Mouse (Mus musculus) layer of hippocampus, postnatal 10 days (tissue): Measurements from ENCODE around the gene Slc39a7. TPM values are rescaled to one million over a fixed set of nuclear protein-coding genes. Genes with fewer than 3 reads are reported as not detected.
"Not testable (repeated sequence)": the region's sequence is repeated elsewhere in the genome, so short reads cannot be mapped to it uniquely, and the experiment has no call there.

ENCODE experiments used
- DNase-seq, 2 experiments: peaks; one replicate each; pipeline ENCODE4 v3.0.0; 2021; ENCODE audit warnings: low spot score in 2 of 2
- microRNA-seq, 2 experiments: library from miRNA; unstranded; fragments of <30 nt; microRNA quantifications; one replicate each; pipeline ENCODE4 v1.2.0; 2021
- total RNA-seq, 2 experiments: library from RNA; stranded (reverse); gene quantifications; 2 replicates each; pipeline ENCODE4 v1.2.3; 2021

The Slc39a7 gene
- total RNA-seq, 2 experiments from 2014 or later, result 82.8 to 108 TPM

DNA sequence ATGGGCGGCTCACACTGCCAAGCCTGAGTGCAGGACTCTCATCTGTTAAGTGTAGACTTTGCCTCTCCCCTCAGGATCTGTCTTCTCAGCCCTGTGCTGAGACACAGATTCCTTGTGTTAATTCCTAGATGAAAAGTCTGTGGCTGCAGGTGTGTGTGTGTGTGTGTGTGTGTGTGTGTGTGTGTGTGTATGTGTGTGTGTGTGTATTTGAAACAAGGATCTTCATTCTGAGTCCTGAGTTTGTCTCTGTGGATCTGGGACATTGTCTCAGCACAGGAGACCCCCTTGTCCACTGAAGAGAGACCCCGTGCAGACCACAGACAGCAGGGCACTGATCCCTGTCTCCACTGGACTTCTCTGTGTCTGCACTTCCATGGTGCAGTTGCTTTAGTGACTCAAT, 30.7 kb downstream of the Slc39a7 start:
- not testable (repeated sequence) for DNase-seq

GRCm38 (mm10) chr17:34000150-34000537, 31.3 kb downstream of the Slc39a7 start, which contains the start of gene H2-K1:
Gene H2-K1 (minus strand): TSS chr17:34000347.
- peak; percentile 71 to 73 for DNase-seq

DNA sequence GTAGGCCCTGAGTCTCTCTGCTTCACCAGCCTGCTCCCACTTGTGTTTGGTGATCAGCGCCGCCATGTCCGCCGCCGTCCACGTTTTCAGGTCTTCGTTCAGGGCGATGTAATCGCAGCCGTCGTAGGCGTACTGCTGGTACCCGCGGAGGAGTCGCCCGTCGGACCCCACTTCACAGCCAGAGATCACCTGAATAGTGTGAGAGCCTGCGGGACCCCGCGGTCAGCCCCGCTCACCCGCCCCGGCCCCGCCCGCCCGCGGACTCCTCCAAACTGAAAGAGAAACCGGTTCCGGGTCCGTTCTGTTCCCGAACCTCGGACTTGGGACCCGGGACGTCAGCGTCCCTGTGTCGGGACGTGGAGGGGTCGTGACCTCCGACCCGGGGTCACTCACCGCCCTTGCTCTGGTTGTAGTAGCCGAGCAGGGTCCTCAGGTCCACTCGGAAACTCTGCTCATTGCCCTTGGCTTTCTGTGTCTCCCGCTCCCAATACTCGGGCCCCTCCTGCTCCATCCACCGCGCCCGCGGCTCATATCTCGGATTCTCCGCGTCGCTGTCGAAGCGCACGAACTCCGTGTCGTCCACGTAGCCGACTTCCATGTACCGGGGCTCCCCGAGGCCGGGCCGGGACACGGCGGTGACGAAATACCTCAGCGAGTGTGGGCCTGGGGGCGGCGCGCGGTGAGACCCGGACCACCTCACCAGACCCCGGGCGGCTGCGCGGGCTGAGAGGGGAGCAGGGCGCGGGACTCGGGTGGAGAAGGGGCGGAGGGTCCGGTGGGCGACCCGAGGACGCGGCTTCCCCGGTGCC, 31.9 kb downstream of the Slc39a7 start:
- DNase-seq, result no peak

DNA sequence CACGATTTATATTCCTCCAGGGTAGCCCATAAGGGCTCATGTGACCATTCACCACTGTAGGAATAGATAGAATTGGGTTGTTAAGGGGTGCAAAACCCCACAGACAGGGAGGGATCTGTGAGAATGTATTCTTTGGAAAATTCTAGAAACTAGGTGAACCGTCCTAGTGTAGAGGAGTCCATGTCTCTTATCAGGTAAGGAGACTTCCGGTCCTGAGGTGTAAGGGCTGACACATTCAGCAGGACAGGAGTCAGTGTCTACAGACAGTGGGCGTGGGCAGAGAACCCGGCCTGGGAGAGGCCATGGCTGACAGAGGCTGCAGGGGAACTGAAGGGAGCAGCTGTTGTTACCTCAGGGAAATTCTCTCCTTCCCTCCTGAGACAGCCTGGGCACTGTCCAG, 32.8 kb downstream of the Slc39a7 start:
- not testable (repeated sequence) for DNase-seq

GRCm38 (mm10) chr17:33997025-33997424, 34.5 kb downstream of the Slc39a7 start:
- DNase-seq, result not testable (repeated sequence)

DNA sequence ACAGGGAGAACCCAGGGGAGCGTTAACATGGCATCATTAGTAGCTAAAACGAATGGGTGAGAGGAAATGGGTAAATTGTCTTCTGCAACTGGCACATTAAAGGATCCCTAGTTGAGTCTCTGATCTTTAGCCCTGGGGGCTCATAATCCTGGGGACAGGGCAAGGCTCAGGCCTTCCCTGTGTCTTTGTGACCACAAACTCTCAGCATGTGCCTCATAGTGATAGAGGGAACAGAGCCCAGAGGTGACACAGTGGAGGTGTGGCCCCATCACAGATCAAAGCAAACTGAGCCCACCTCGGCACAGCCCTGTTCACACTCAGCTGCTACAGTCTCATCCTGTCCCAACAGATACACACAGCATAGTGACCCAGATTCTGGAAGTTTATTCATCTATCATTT, 35.8 kb downstream of the Slc39a7 start:
- DNase-seq, result no peak

DNA sequence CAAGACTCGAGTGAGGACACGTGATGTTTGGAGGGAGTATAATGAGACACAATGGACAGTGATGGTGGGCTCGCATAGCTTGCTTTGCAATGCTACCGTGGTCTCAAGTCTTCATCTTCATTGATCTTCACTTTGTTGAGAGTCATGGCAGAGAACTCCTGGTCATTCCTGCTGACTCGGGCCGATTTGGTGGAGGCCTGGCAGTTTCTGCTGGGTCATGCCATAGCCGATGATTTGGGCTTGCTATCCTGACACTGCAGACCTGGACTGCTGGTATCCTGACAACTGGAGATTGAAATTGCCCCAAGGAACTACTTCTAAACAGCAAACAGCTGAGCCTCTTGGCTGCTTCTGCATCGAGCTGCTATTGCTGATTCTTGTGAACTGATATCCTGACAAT, 36.5 kb downstream of the Slc39a7 start:
- DNase-seq, result no peak

DNA sequence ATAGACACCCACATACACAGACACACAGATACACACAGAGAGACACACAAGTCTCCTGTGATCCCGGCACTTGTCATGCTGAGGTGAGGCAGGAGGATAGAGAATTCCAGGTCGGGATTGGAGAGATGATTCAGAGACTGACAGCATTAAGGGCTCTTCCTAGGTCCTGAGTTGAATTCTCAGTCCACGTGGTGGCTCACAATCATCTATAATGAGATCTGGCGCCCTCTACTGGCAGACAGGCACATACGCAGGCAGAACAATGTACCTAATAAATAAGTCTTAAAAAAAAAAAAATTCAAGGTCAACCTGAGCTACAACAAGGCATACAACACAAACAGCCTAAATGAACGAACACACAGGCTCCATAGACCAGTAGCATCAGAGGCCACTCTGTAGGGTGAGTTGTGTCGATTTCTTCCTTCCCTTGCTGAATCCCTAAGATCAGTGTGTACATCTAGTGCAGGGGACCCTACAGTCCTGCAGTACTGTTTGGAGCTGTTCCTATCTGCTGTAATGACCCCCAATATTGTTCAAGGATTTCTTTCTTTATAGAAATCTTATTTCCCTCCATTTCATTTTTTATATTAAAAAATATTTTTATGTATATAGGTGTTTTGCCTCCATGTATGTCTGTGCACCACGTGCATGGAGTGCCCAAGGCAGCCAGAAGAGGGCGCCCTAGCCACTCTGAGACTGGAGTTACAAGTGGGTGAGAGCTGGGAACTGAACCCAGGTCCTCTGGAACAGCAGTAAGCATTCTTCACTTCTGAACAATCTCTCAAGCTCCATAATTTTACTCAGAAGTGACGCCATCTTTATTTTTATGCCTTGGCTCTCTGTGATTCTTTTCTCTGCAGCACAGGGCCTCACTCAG, 39.5 kb downstream of the Slc39a7 start:
- peak; percentile 65 to 68 for DNase-seq

DNA sequence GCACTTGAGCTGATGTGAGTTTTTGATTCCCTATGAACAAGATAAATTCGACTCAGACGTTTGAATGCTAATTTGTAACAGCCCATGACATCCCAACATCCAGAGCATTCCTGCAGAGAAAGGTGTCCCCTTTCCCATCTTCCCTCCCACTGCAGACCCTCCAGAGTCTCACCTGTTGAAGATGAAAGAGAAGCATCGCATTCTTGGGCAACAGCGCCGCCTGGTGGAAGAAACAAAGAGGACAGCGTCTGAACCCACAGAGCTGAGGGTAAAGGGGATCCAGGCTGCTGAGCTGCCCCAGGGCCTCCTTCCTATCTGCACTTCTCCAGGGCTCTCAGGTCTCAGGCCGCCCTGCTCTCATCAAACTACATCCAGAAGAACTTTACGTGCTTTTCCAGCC, 49.3 kb downstream of the Slc39a7 start:
- peak; percentile 66 to 69 for DNase-seq

DNA sequence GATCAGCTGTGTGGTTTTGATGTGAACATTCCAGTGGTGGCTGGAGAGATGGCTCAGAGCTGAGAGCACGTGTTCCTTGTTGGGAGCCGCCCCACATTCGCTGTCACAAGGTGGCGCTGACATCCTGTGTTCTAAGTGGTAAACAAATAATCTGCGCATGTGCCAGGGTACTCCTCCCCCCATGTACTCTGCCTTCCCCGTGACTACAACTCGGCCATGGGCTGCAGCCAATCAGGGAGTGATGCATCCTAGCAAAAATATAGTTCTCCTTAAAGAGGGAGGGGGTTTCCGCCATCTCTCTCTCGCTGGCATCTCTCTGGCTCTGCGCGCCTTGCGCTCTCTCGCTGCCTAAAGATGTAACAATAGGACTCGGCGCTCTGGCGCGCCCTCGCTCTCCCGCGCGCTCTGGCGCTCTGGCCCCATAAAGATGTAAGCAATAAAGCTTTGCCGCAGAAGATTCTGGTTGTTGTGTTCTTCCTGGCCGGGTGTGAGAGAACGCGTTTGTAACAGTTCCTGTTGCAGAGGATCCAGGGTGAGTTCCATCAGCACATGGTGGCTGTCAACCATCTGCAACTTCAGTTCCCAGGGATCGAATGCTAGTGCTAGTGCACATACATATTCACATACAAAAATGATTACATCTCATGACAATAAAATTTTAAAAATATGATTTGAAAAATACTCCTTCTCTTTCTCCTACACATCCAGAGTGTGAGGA, 50.1 kb downstream of the Slc39a7 start:
- peak; percentile 83 to 87 for DNase-seq

DNA sequence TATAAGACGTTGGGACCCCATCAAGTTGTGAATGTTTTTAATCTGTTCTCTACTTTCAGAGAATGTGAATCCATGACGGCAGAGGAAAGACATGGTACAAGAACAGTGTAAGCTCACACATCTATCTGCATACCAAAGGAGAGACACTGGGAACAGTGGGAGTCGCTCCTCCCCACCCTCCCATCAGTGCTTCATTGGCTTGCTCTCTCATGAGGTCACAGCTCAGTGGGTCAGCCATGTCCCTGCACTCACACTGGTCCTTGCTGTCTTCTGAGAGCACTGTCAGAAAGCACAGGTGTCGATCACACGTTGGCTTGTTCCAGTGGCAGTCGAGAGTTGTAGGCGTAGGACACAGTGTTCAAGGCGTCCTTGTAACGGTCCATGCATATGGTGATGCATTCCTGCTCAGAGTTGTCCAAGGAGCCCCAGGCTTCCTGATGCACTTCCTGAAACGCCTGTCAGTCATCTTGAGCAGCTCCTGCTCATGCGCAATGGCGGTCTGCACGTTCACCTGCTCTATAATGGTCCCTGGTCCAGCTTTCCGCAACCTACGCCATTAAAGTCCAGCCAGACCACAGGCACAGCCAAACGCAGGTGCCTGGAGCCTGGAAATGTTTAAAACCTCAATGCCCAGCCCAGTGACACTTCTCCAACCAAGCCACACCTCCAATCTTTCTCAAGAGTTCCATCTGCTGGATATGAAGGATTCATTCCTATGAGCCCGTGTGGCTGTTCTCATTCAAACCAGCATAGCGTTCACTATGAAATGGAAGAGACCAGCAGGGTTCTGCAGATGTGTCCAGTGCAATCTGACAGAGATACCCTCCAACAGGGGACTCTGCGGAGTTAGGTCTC, 51.1 kb downstream of the Slc39a7 start:
- DNase-seq, result no peak

GRCm38 (mm10) chr17:33979512-33980050, 51.9 kb downstream of the Slc39a7 start:
- no peak for DNase-seq

- DNase-seq, result no peak
These were observed 52.9 kb downstream of the Slc39a7 start for GRCm38 (mm10) chr17:33978631-33979031.

Small RNA genes lying within 50 kb of the gene (microRNA-seq; reads per million reads assigned to microRNA genes)
- gene Mir219a-1, result 0 to 0.20 reads per million in 2 experiments
- gene Mir219c, result 0 reads per million in 2 experiments

Other genes starting within 250 kb of the Slc39a7 start
- gene Angptl4, start 249.9 kb downstream of the Slc39a7 start, total RNA-seq, result 1 to 10 TPM; 6.9 to 9.5 TPM
- gene Kank3, start 221.2 kb downstream of the Slc39a7 start, total RNA-seq, result 10 to 100 TPM; 38.0 to 51.2 TPM
- 100 to 1,000 TPM; 919 to 984 TPM for gene Rps28, start 207.1 kb downstream of the Slc39a7 start, total RNA-seq
- 100 to 1,000 TPM; 244 to 245 TPM for gene Ndufa7, start 207.1 kb downstream of the Slc39a7 start, total RNA-seq
- gene Cd320, start 188.6 kb downstream of the Slc39a7 start, total RNA-seq, result 10 to 100 TPM; 25.1 to 27.1 TPM
- not detected for gene Gm7029, start 157.8 kb downstream of the Slc39a7 start, total RNA-seq
- 1 to 10 TPM; 5.6 to 6.8 TPM for gene Kifc1, start 141.0 kb downstream of the Slc39a7 start, total RNA-seq
- 1 to 10 TPM in 1 of 2 experiments, under 1 TPM in 1; 0.87 to 1.1 TPM for gene Platr17, start 126.5 kb downstream of the Slc39a7 start, total RNA-seq
- 10 to 100 TPM; 23.9 to 29.6 TPM for gene Daxx, start 122.3 kb downstream of the Slc39a7 start, total RNA-seq
- gene Tapbp, start 115.8 kb downstream of the Slc39a7 start, total RNA-seq, result 10 to 100 TPM; 36.3 to 40.7 TPM
- gene Zbtb22, start 115.8 kb downstream of the Slc39a7 start, total RNA-seq, result 10 to 100 TPM; 29.4 to 30.5 TPM
- gene Rgl2, start 102.1 kb downstream of the Slc39a7 start, total RNA-seq, result 10 to 100 TPM; 60.2 to 80.6 TPM
- 100 to 1,000 TPM in 1 of 2 experiments, 10 to 100 TPM in 1; 83.1 to 106 TPM for gene Pfdn6, start 91.3 kb downstream of the Slc39a7 start, total RNA-seq
- gene Wdr46, start 91.0 kb downstream of the Slc39a7 start, total RNA-seq, result 10 to 100 TPM; 21.8 to 24.8 TPM
- 1 to 10 TPM; 6.2 to 6.7 TPM for gene B3galt4, start 80.2 kb downstream of the Slc39a7 start, total RNA-seq
- 10 to 100 TPM; 80.4 to 81.7 TPM for gene Vps52, start 75.9 kb downstream of the Slc39a7 start, total RNA-seq
- gene Rps18, start 75.7 kb downstream of the Slc39a7 start, total RNA-seq, result 100 to 1,000 TPM; 453 to 457 TPM
- 10 to 100 TPM; 11.1 to 14.3 TPM for gene H2-K1, start 31.3 kb downstream of the Slc39a7 start, total RNA-seq
- gene Ring1, start 7.0 kb downstream of the Slc39a7 start, total RNA-seq, result 10 to 100 TPM; 27.8 to 34.2 TPM
- 10 to 100 TPM; 48.6 to 51.6 TPM for gene H2-Ke6, start 3.6 kb downstream of the Slc39a7 start, total RNA-seq
- 10 to 100 TPM; 70.1 to 70.2 TPM for gene Rxrb, start 130 bp upstream of the Slc39a7 start, total RNA-seq
- gene Col11a2, start 7.8 kb upstream of the Slc39a7 start, total RNA-seq, result 10 to 100 TPM; 14.5 to 22.0 TPM
- under 1 TPM in 1 of 2 experiments, not detected in 1; 0.34 TPM for gene H2-Oa, start 60.7 kb upstream of the Slc39a7 start, total RNA-seq
- 10 to 100 TPM; 34.4 to 38.6 TPM for gene H2-DMa, start 87.9 kb upstream of the Slc39a7 start, total RNA-seq
- 100 to 1,000 TPM; 252 to 263 TPM for gene Brd2, start 91.0 kb upstream of the Slc39a7 start, total RNA-seq
- gene H2-DMb2, start 111.6 kb upstream of the Slc39a7 start, total RNA-seq, result not detected
- under 1 TPM; 0.69 to 0.91 TPM for gene H2-DMb1, start 121.4 kb upstream of the Slc39a7 start, total RNA-seq
- gene Tap1, start 155.9 kb upstream of the Slc39a7 start, total RNA-seq, result 1 to 10 TPM; 5.1 to 5.2 TPM
- gene Psmb9, start 156.1 kb upstream of the Slc39a7 start, total RNA-seq, result 1 to 10 TPM; 1.4 to 1.9 TPM
- gene Psmb8, start 166.0 kb upstream of the Slc39a7 start, total RNA-seq, result 1 to 10 TPM; 2.3 to 4.4 TPM
- 1 to 10 TPM; 4.8 to 6.3 TPM for gene Tap2, start 171.8 kb upstream of the Slc39a7 start, total RNA-seq
- gene H2-Ob, start 207.2 kb upstream of the Slc39a7 start, total RNA-seq, result under 1 TPM; 0.18 to 0.33 TPM
- 1 to 10 TPM; 1.6 to 1.8 TPM for gene H2-Ab1, start 226.0 kb upstream of the Slc39a7 start, total RNA-seq